Mouse (Mus musculus): ENCODE data around the gene Mov10l1. TPM values are rescaled to one million over a fixed set of nuclear protein-coding genes. Genes with fewer than 3 reads are reported as not detected.

The Mov10l1 gene
- not detected in 2 replicates for polyA plus RNA-seq (2015; fragmentation: Nextera tagmentation; extraction: Ambion mirVana)

DNA sequence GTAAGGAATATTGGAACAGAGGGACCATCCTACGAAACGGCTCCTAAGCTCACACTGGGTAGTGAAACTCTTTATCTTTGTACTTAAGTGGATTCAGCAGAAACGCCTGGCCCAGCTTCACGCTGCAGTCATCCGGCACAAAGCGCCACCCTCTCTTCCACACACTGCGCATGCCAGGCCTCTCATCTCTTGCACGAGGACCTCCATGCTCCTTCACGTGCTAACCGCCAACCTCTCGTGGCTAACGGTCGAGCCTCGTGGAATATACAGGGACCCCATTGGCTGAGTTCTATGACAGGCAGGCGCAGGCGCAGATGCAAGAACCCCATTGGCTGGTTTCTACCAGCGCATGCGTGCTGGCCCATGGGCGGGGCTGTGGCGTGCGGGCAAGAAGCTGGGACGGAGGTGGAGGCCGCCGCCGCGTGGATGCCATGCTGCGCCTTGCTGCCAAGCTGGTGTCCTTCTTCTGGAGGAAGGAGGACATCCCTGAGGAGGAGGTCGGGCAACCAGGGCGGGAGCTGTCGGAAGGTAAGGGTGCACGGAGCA lies at the start of gene Mov10l1:
Mov10l1 (plus strand) TSS at position 376 of the 546 bp plus-strand sequence.
- H3K4me2 ChIP-seq (replicated peaks): no peak within 1 kb of the TSS
- 96% methylated on average over 31 of the region's 31 CpGs for WGBS
- H3K9me3 ChIP-seq: no peaks in the 10 kb centered on the region
- ATAC-seq (replicated peaks): no peak
- peaks cover 12% of the 10 kb centered on the region for H3K4me1 ChIP-seq
- H3K27me3 ChIP-seq: no peaks in the 10 kb centered on the region
- H3K9ac ChIP-seq (replicated peaks): no peak within 1 kb of the TSS
- H3K4me3 ChIP-seq: no peak within 1 kb of the TSS
- H3K36me3 ChIP-seq: no peaks in the 10 kb centered on the region
- no peak within 1 kb of the TSS for H3K27ac ChIP-seq (replicated peaks)

DNA sequence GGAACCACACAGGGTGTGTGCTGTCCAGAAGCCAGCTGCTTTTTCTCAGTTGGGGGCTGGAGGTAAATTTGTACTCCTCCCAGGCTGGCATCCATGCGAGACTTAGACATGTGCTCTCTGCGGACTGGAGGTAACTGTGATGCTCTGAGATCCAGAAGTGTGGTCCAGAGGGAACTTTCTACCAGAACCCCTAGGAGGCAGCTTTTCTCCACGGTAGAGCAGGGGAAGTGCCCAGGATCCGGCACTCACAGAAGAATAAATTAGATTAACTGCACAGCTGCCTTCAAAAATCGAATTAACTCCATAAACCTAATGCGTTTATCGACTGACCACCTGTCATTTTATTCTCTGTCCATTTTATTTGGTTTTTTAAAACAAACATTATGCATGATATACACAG lies 48.6 kb upstream of the Mov10l1 start:
- Histone ChIP-seq H3K36me3 (no peaks in the 10 kb centered on the region), H3K9me3 (no peaks in the 10 kb centered on the region), H3K4me1 (no peaks in the 10 kb centered on the region), H3K27me3 (no peaks in the 10 kb centered on the region), H3K9ac (replicated peaks) (no peak overlapping the region), H3K27ac (replicated peaks) (no peak overlapping the region), H3K4me2 (replicated peaks) (no peak overlapping the region), H3K4me3 (no peak overlapping the region)
- WGBS: 55% methylated on average over 7 of the region's 7 CpGs
- no peak for ATAC-seq (replicated peaks)

DNA sequence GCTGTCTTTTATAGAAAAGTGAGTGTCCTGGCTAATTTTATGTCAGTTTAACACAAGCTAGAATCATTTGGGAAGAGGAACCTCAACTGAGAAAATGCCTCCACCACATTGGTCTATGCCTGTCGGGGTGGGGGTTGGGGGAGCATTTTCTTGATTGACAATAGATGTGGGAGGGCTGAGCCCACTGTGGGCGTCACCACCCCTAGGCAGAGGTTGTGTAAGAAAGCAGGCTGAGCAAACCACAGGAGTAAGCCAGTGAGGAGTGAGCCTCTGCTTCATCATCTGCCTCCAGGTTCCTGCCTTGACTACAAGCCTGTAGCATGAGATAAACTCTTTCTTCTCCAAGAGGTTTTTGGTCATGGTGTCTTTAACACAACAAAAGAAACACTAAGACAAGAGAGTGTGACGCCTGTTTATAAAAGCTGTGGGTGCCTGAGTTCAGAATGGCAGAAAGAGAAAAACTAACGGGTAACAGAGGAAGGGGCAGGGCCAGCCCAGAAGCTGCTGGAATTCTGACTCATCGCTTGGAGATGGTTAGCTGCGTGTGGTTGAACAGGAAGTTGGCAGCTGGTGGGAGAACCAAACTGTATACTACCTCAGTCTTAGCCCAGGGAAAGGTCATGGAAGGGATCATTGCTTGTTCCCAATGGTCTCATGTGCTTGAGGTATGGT lies 46.0 kb upstream of the Mov10l1 start:
- Histone ChIP-seq H3K9me3 (no peaks in the 10 kb centered on the region), H3K27me3 (no peaks in the 10 kb centered on the region), H3K27ac (replicated peaks) (no peak overlapping the region), H3K9ac (replicated peaks) (no peak overlapping the region), H3K36me3 (no peaks in the 10 kb centered on the region), H3K4me3 (no peak overlapping the region), H3K4me2 (replicated peaks) (no peak overlapping the region), H3K4me1 (no peaks in the 10 kb centered on the region)
- no peak for ATAC-seq (replicated peaks)
- WGBS: 81% methylated on average over 6 of the region's 6 CpGs

DNA sequence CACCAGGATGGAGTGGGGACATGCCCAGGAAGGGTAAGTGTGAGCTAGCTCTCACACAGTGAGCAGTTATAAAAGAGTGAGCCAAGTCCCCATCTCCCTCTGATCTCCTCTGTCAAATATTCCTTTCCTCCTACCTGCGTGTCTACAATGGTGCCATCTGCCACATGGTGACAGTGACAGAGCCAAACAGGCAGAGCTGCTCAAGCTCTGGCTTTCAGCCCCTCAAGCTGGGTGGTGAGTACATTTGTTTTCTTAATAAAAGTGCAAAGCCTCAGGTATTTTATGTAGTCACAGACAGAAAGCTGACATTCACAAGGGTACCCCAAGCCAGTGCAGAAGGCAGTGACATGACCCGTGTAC lies 45.4 kb upstream of the Mov10l1 start:
- H3K9ac ChIP-seq (replicated peaks): no peak overlapping the region
- no peak overlapping the region for H3K4me2 ChIP-seq (replicated peaks)
- no peaks in the 10 kb centered on the region for H3K9me3 ChIP-seq
- H3K4me3 ChIP-seq: no peak overlapping the region
- no peaks in the 10 kb centered on the region for H3K4me1 ChIP-seq
- WGBS: 77% methylated on average over 2 of the region's 2 CpGs
- no peak overlapping the region for H3K27ac ChIP-seq (replicated peaks)
- ATAC-seq (replicated peaks): no peak
- no peaks in the 10 kb centered on the region for H3K27me3 ChIP-seq
- no peaks in the 10 kb centered on the region for H3K36me3 ChIP-seq

DNA sequence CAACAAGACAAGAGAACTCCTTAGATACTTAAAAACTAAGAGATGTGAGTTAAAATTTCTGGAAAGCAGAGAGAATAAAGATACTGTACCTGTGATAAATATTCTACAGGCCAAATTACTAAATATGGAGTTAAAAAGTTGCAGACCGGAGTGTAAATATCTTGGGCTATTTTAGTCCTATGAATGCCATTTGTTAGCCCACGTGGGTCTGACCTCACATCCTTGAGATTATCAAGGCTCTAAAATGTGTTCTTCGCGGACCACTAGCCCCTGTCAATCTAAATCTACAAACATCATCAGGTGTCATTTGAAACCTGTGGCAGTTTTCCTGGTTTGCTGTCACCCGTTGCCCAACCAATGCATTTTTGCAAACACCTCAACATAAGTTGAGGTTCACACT lies 39.9 kb upstream of the Mov10l1 start:
- 82% methylated on average over 5 of the region's 5 CpGs for WGBS
- Histone ChIP-seq H3K4me2 (replicated peaks) (no peak overlapping the region), H3K4me1 (no peaks in the 10 kb centered on the region), H3K4me3 (no peak overlapping the region), H3K36me3 (no peaks in the 10 kb centered on the region), H3K27me3 (no peaks in the 10 kb centered on the region), H3K9me3 (no peaks in the 10 kb centered on the region), H3K9ac (replicated peaks) (no peak overlapping the region), H3K27ac (replicated peaks) (no peak overlapping the region)
- no peak for ATAC-seq (replicated peaks)

DNA sequence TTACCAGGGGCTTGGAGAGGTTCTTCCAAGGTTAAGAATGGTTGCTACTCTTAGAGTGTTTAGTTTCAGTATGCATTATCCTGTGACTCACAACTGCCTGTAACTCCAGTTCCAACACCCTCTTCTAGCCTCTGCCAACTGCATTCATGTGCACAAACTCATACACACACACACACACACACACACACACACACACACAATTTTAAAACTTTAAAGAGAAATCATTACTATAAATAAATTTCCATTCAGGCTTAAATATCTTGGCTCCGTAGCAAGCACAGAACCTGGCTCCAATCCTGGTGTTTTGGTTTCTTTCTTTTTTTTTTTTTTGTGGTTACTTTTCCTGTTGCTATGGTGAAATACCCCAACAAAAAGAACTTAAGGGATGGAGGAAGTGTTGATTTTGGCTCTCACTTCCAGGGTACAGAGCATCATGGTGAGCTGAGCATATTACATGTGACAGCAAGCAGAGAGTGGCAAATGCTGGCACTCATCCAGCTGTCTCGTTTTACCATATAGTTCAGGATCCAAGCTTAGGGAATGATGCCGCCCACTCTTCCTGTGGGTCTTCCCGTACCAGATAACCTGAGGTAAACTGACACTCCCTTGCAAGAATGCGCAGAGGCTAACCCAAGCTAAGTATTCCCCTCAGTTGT lies 38.7 kb upstream of the Mov10l1 start:
- Histone ChIP-seq H3K9ac (replicated peaks) (no peak overlapping the region), H3K4me1 (no peaks in the 10 kb centered on the region), H3K4me3 (no peak overlapping the region), H3K36me3 (no peaks in the 10 kb centered on the region), H3K27me3 (no peaks in the 10 kb centered on the region), H3K27ac (replicated peaks) (no peak overlapping the region), H3K4me2 (replicated peaks) (no peak overlapping the region), H3K9me3 (no peaks in the 10 kb centered on the region)
- WGBS: 71% methylated on average over 5 of the region's 5 CpGs
- no peak for ATAC-seq (replicated peaks)

DNA sequence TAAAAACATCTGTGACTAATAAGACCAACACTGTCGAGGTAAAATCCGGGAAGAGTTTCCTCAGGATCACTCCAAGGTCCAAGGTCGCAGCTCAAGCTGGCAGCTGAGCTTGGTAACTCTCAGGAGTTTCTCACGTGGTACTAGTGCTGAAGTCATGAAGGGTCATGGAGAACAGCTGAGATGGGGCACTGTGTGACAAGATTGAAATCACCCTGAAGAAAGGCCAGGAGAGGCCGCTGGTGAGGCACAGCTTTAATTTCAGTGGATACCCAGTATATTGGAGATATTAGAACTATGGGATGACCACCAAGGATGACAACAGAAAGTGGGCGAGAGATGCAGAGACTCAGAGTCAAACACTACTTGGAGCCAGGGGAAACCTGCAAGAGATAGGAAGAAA lies 35.9 kb upstream of the Mov10l1 start:
- Histone ChIP-seq H3K9ac (replicated peaks) (no peak overlapping the region), H3K4me3 (no peak overlapping the region), H3K4me1 (no peaks in the 10 kb centered on the region), H3K27ac (replicated peaks) (no peak overlapping the region), H3K4me2 (replicated peaks) (no peak overlapping the region), H3K27me3 (no peaks in the 10 kb centered on the region), H3K9me3 (no peaks in the 10 kb centered on the region), H3K36me3 (no peaks in the 10 kb centered on the region)
- 66% methylated on average over 6 of the region's 6 CpGs for WGBS
- ATAC-seq (replicated peaks): no peak

DNA sequence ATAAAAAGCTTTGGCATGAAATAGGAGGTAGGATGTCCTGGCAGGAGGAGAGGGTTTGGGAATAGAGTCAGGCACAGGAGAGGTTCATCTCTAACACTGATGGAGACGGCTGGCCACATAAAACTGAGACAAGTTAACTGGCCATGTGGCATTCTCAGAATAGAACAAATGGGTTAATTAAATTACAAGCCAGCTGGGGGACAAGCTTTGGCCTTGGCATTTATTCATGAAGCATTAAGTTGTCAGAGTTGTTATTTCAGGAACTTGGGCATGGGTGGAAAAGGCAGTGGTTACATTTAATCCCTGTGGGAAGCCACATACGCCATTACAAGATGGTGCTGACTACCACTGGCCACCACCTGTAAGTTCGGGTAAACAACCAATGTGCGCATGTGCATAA lies 31.5 kb upstream of the Mov10l1 start:
- no peak overlapping the region for H3K4me2 ChIP-seq (replicated peaks)
- no peak overlapping the region for H3K27ac ChIP-seq (replicated peaks)
- H3K36me3 ChIP-seq: no peaks in the 10 kb centered on the region
- H3K27me3 ChIP-seq: no peaks in the 10 kb centered on the region
- H3K9me3 ChIP-seq: no peaks in the 10 kb centered on the region
- H3K9ac ChIP-seq (replicated peaks): no peak overlapping the region
- H3K4me3 ChIP-seq: no peak overlapping the region
- no peak for ATAC-seq (replicated peaks)
- H3K4me1 ChIP-seq: peaks cover 7% of the 10 kb centered on the region; the same call in 1 of the 2 replicates
- WGBS: 79% methylated on average over 4 of the region's 4 CpGs

DNA sequence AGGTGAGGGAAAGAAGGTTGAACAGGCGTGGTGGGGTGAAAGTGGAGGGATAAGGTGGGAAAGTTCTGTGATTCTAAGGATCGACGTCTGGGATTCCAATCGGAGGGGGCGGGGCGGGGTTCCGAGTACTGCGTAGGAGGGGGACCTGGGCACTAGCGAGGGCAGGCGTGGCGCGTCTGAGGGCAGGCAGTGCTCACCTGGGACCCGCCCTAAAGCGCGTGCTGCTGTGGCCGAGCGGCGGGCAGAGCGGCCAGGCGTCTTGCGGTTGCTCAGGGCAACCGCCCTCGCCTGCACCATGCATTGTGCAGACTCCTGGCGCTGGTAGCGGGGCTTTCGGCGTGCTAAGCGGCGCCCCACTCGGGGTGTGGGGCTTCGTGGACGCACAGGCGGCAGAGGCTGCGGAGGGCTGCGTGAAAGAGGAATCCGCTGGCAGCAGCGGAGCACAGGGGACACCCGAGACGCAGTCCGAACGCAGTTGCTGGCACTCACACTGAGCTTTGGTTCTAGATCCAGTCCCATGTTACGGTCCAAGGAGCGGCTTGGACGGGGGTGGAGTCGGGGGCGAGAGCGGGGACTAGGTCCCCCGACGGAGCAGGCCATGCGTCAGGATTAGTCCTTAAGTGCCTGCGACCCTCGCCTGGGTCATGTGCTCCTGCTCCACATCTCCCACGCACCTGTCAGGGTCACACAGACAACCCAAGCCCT lies 28.2 kb upstream of the Mov10l1 start, which contains the start of gene Ttll8:
Ttll8 (minus strand) TSS at position 51 of the 705 bp plus-strand sequence.
- peak; percentile 74 for ATAC-seq (replicated peaks)

DNA sequence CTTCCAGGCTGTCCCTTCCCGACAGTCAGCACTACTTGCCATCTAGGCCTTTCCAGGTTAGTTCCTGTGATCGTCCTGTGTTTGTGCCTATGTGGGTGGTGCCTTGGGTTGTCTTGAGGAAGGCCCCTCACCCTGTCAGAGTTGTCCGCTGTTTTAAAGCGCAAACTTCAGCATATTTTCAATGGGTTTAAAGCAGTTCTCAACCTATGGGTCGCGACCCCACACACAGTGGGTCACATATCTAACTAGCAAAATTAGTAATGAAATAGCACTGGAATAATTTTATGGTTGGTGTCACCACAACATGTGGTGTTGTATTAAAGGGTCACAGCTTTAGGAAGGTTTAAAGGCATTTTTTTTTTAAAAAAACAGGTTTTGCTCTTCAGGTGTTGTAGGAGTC lies 27.4 kb upstream of the Mov10l1 start:
- H3K27ac ChIP-seq (replicated peaks): no peak overlapping the region
- H3K4me3 ChIP-seq: no peak overlapping the region
- H3K4me1 ChIP-seq: peaks cover 7% of the 10 kb centered on the region; the same call in 1 of the 2 replicates
- WGBS: 89% methylated on average over 6 of the region's 6 CpGs
- no peaks in the 10 kb centered on the region for H3K36me3 ChIP-seq
- no peak overlapping the region for H3K4me2 ChIP-seq (replicated peaks)
- H3K27me3 ChIP-seq: no peaks in the 10 kb centered on the region
- no peak for ATAC-seq (replicated peaks)
- H3K9me3 ChIP-seq: no peaks in the 10 kb centered on the region
- H3K9ac ChIP-seq (replicated peaks): no peak overlapping the region

More for the DNA sequence above, 28.2 kb upstream of the Mov10l1 start, which contains the start of gene Ttll8:
- Histone ChIP-seq H3K9ac (replicated peaks) (peak within 1 kb of the TSS; percentile 49), H3K36me3 (no peaks in the 10 kb centered on the region), H3K9me3 (no peaks in the 10 kb centered on the region), H3K27me3 (no peaks in the 10 kb centered on the region), H3K4me1 (peaks cover 7% of the 10 kb centered on the region; the same call in 1 of the 2 replicates), H3K4me2 (replicated peaks) (peak within 1 kb of the TSS; percentile 95), H3K27ac (replicated peaks) (no peak within 1 kb of the TSS), H3K4me3 (peak within 1 kb of the TSS; percentile 50)
- WGBS: 2% methylated on average over 53 of the region's 53 CpGs

DNA sequence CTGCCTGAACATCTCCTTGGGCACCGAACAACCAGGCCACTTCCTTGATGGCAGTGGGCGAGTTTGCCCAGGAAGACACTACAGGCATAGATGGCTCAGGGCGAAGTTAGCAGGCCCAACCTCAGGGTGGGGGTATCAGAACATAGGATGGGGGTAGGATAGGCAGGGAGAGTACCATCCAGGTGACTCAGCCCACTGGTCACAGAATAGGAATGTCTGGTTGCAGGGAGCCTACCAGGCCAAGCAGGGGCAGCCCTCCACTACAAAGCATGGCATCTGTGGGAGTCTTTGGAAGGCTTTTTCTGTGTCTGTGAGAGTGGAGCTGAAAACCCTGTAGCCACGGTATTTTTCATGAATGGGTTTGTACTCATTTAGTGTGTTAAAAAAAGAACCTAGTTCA lies 25.2 kb upstream of the Mov10l1 start:
- no peaks in the 10 kb centered on the region for H3K36me3 ChIP-seq
- H3K4me1 ChIP-seq: peaks cover 7% of the 10 kb centered on the region; the same call in 1 of the 2 replicates
- no peak overlapping the region for H3K4me3 ChIP-seq
- 88% methylated on average over 4 of the region's 4 CpGs for WGBS
- no peaks in the 10 kb centered on the region for H3K9me3 ChIP-seq
- no peaks in the 10 kb centered on the region for H3K27me3 ChIP-seq
- no peak overlapping the region for H3K4me2 ChIP-seq (replicated peaks)
- no peak overlapping the region for H3K27ac ChIP-seq (replicated peaks)
- no peak for ATAC-seq (replicated peaks)
- no peak overlapping the region for H3K9ac ChIP-seq (replicated peaks)

DNA sequence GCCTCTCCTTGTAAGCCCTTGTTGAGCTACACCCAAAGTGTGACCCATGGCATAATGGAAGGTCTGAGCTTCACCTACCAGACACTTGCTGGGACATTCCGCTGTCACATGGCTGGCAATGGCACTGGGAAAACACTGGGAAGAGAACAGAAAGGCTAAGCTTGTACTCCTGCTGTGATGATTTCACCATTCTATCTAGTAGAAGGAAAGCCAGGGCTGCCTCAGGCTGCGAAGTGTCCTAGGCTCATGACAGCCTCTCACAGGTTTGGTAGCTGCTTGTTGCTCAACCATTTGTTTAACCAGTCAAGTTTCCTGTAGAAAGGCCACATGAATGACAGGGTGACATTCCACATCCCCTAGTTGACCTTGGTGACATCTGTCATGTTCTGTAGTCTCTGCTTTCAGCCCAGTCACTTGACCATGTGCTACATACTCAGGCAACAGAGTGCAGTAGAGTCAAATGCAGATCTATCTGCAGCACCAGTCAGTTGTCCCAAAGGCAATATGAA lies 18.6 kb upstream of the Mov10l1 start:
- no peaks in the 10 kb centered on the region for H3K27me3 ChIP-seq
- 94% methylated on average over 2 of the region's 2 CpGs for WGBS
- no peaks in the 10 kb centered on the region for H3K36me3 ChIP-seq
- H3K4me3 ChIP-seq: no peak overlapping the region
- H3K9ac ChIP-seq (replicated peaks): no peak overlapping the region
- H3K9me3 ChIP-seq: no peaks in the 10 kb centered on the region
- no peak for ATAC-seq (replicated peaks)
- H3K27ac ChIP-seq (replicated peaks): no peak overlapping the region
- H3K4me1 ChIP-seq: no peaks in the 10 kb centered on the region
- H3K4me2 ChIP-seq (replicated peaks): no peak overlapping the region
